Mouse (Mus musculus) embryonic facial prominence, embryonic 14.5 days (tissue): ENCODE measurements at regions not wholly inside any gene's neighbourhood (a gene's known extent, or its start where the extent isn't known, plus 50 kb on each side); places are given as distances from the start of the nearest gene placed in this dataset.

Experiments
- ATAC-seq: fragments of 200-750 bp; cut with Nextera tagmentation; 2 replicates; pipeline ENCODE4 v1.8.0; 2017; ENCODE audit warnings: low read depth, moderate number of reproducible peaks, moderate TSS enrichment
- DNase-seq: peaks from one replicate; pipeline ENCODE4 v3.0.0-alpha.2; 2015; ENCODE audit warnings: low spot score
- H3K27ac ChIP-seq: fragments of 300-500 bp; sonication (generic); replicated peaks from 2 replicates; pipeline ENCODE4 v1.5.1; 2014; ENCODE audit warnings: low read depth, mild to moderate bottlenecking, low read length, moderate library complexity
- H3K27me3 ChIP-seq: fragments of 300-500 bp; sonication (generic); replicated peaks from 2 replicates; pipeline ENCODE4 v1.6.1; 2014; ENCODE audit warnings: low read length; ENCODE audit not compliant: control insufficient read depth, insufficient read depth
- H3K36me3 ChIP-seq: fragments of 300-500 bp; sonication (generic); 2 replicates; pipeline ENCODE4 v1.6.1; 2014; ENCODE audit warnings: low read length, mixed read lengths; ENCODE audit not compliant: control insufficient read depth, insufficient read depth
- H3K4me1 ChIP-seq: fragments of 300-500 bp; sonication (generic); 2 replicates; pipeline ENCODE4 v1.6.1; 2014; ENCODE audit warnings: antibody characterized with exemption, low read length; ENCODE audit not compliant: control insufficient read depth, insufficient read depth
- H3K4me2 ChIP-seq: fragments of 300-500 bp; sonication (generic); 2 replicates; pipeline ENCODE4 v1.6.1; 2014; ENCODE audit warnings: low read depth, mild to moderate bottlenecking, low read length, moderate library complexity, mixed read lengths
- H3K4me3 ChIP-seq: fragments of 300-500 bp; sonication (generic); 2 replicates; pipeline ENCODE4 v1.5.1; 2014; ENCODE audit warnings: low read depth, mild to moderate bottlenecking, low read length
- H3K9ac ChIP-seq: fragments of 300-500 bp; sonication (generic); 2 replicates; pipeline ENCODE4 v1.6.1; 2014; ENCODE audit warnings: low read depth, mild to moderate bottlenecking, low read length, moderate library complexity, mixed read lengths
- H3K9me3 ChIP-seq: fragments of 300-500 bp; sonication (generic); 2 replicates; pipeline ENCODE4 v1.6.1; 2016; ENCODE audit warnings: low read length; ENCODE audit not compliant: control insufficient read depth
- WGBS: fragments of 180-500 bp; shearing (Covaris S2); extraction: QIAGEN DNeasy Blood & Tissue Kit; methylation state at CpG from one replicate; pipeline ENCODE4 v1.1.7; 2014; 5-methylcytosine and 5-hydroxymethylcytosine counted together

DNA sequence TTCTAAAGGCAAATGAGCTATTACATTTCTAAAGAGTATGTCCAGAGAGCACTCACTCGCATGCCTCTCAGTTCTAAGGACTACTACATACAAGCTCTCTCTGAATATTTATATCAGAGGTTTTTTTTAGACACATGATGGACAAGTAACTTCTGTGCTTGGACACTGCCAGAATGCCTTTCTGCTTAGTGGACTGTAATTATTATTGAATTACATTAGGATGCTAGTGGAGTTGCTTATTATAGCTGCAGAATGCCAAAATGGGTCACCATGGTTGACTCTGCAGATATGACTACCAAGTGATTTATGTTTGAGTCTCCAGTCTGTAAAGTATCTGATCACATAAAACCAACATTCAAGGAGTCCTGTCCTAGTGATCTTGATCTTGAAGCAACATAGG, 395.6 kb upstream of the Nr3c2 start:
- no peak for ATAC-seq
- 82% methylated on average over 1 of the region's 1 CpGs for WGBS
- no peaks in the 10 kb centered on the region for H3K4me1 ChIP-seq
- H3K9ac ChIP-seq = no peak overlapping the region
- H3K9me3 ChIP-seq = no peaks in the 10 kb centered on the region
- no peak for DNase-seq
- H3K27me3 ChIP-seq = no peaks in the 10 kb centered on the region
- H3K36me3 ChIP-seq = no peaks in the 10 kb centered on the region
- H3K4me2 ChIP-seq = no peak overlapping the region
- no peak overlapping the region for H3K4me3 ChIP-seq
- no peak overlapping the region for H3K27ac ChIP-seq

- WGBS = 84% methylated on average over 3 of the region's 3 CpGs
- H3K9ac ChIP-seq = no peak overlapping the region
- H3K4me2 ChIP-seq = no peak overlapping the region
- H3K9me3 ChIP-seq = no peaks in the 10 kb centered on the region
- no peaks in the 10 kb centered on the region for H3K4me1 ChIP-seq
- H3K4me3 ChIP-seq = no peak overlapping the region
- ATAC-seq (no peak), DNase-seq (no peak)
- no peaks in the 10 kb centered on the region for H3K27me3 ChIP-seq
- H3K36me3 ChIP-seq = no peaks in the 10 kb centered on the region
- no peak overlapping the region for H3K27ac ChIP-seq
Measured at GRCm38 (mm10) chr8:76507247-76507646, 392.0 kb upstream of the Nr3c2 start.

DNA sequence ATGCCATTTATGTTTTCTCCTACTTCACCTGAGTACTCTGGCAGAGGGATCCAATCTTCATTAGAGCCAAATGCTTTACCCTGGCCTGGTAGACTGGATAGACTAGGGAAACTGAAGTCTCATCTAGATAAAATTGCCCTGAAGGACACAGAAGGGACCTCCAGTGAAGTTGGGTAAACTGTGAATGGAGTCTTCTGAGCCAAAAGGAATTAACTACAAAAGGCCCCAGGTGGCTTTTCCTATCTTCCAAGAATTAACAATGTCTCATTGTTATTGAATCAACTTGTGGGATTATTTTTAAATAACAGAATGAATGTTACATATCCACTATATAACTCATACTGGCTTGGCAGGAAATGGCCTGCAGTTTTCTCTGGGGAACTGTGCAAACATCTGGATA, 390.0 kb upstream of the Nr3c2 start:
- no peaks in the 10 kb centered on the region for H3K9me3 ChIP-seq
- H3K9ac ChIP-seq = no peak overlapping the region
- DNase-seq = peak; percentile 33
- H3K27me3 ChIP-seq = no peaks in the 10 kb centered on the region
- ATAC-seq = no peak
- H3K4me1 ChIP-seq = no peaks in the 10 kb centered on the region
- H3K4me2 ChIP-seq = no peak overlapping the region
- H3K4me3 ChIP-seq = no peak overlapping the region
- no peak overlapping the region for H3K27ac ChIP-seq
- H3K36me3 ChIP-seq = no peaks in the 10 kb centered on the region

- 78% methylated on average over 1 of the region's 1 CpGs for WGBS
- Histone ChIP-seq H3K9ac (no peak overlapping the region), H3K4me1 (no peaks in the 10 kb centered on the region), H3K27me3 (no peaks in the 10 kb centered on the region), H3K4me2 (no peak overlapping the region), H3K9me3 (no peaks in the 10 kb centered on the region), H3K36me3 (no peaks in the 10 kb centered on the region), H3K4me3 (no peak overlapping the region), H3K27ac (no peak overlapping the region)
- ATAC-seq = no peak
- DNase-seq = no peak
Measured at GRCm38 (mm10) chr8:76514132-76514531, 385.1 kb upstream of the Nr3c2 start.

- 79% methylated on average over 3 of the region's 3 CpGs for WGBS
- Histone ChIP-seq H3K36me3 (no peaks in the 10 kb centered on the region), H3K4me2 (no peak overlapping the region), H3K9ac (no peak overlapping the region), H3K27ac (no peak overlapping the region), H3K4me3 (no peak overlapping the region), H3K27me3 (no peaks in the 10 kb centered on the region), H3K4me1 (no peaks in the 10 kb centered on the region), H3K9me3 (no peaks in the 10 kb centered on the region)
- ATAC-seq (no peak), DNase-seq (no peak)
Measured at GRCm38 (mm10) chr8:76538806-76539480, 360.3 kb upstream of the Nr3c2 start.

- WGBS = 79% methylated on average over 4 of the region's 4 CpGs
Measured at GRCm38 (mm10) chr8:76539638-76540037, 359.6 kb upstream of the Nr3c2 start.

DNA sequence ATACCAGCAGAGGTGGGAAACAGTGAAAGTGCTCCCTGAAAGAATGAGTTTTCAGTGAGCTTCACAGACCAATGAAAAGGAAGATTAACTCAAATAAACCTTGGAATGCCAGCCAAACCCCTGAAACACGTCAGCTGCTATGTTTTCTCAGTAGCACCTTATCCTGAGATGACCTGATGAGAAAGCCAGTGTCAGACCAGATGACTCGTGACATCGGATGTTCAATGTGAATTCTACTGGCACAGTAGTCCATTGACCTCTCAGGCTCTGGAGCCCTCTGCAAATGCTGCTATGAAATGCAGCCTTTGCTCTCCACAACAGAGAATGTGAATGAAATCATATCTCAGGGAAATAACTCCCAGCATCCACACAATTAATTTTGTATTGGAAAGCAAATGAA, 358.6 kb upstream of the Nr3c2 start:
- no peaks in the 10 kb centered on the region for H3K36me3 ChIP-seq
- no peak overlapping the region for H3K4me2 ChIP-seq
- H3K27me3 ChIP-seq = no peaks in the 10 kb centered on the region
- DNase-seq (no peak), ATAC-seq (no peak)
- H3K27ac ChIP-seq = no peak overlapping the region
- no peak overlapping the region for H3K4me3 ChIP-seq
- no peaks in the 10 kb centered on the region for H3K4me1 ChIP-seq
- no peaks in the 10 kb centered on the region for H3K9me3 ChIP-seq
- 57% methylated on average over 3 of the region's 3 CpGs for WGBS
- H3K9ac ChIP-seq = no peak overlapping the region

More at GRCm38 (mm10) chr8:76539638-76540037, 359.6 kb upstream of the Nr3c2 start:
- DNase-seq (no peak), ATAC-seq (no peak)
- Histone ChIP-seq H3K4me3 (no peak overlapping the region), H3K27me3 (no peaks in the 10 kb centered on the region), H3K9ac (no peak overlapping the region), H3K4me2 (no peak overlapping the region), H3K9me3 (no peaks in the 10 kb centered on the region), H3K36me3 (no peaks in the 10 kb centered on the region), H3K4me1 (no peaks in the 10 kb centered on the region), H3K27ac (no peak overlapping the region)

DNA sequence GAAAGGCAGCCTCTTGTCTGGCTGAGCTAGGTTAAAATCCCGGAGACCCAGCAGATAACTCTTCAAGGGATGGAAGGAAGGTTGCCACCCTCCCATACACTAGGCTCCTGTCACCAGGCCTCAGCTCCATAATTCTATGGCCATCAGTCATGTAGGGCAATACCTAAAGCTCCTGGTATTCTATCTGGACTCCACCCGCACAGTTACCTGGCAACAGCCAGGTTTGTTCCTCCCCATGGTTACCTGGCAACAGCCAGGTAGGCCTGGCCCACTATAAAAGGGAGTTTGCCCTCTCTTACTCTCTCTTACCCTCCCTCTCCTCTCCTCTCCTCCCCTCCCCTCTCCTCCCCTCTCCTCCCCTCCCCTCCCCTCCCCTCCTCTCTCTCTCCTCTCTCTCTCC, 347.6 kb upstream of the Nr3c2 start:
- H3K9ac ChIP-seq = no peak overlapping the region
- no peaks in the 10 kb centered on the region for H3K4me1 ChIP-seq
- no peaks in the 10 kb centered on the region for H3K27me3 ChIP-seq
- H3K27ac ChIP-seq = no peak overlapping the region
- no peaks in the 10 kb centered on the region for H3K36me3 ChIP-seq
- ATAC-seq (no peak), DNase-seq (no peak)
- H3K4me3 ChIP-seq = no peak overlapping the region
- 81% methylated on average over 2 of the region's 2 CpGs for WGBS
- H3K4me2 ChIP-seq = no peak overlapping the region
- H3K9me3 ChIP-seq = no peaks in the 10 kb centered on the region

GRCm38 (mm10) chr8:76601566-76601965, 297.7 kb upstream of the Nr3c2 start:
- DNase-seq = no peak
- Histone ChIP-seq H3K4me1 (no peaks in the 10 kb centered on the region), H3K4me3 (no peak overlapping the region), H3K36me3 (no peaks in the 10 kb centered on the region), H3K4me2 (no peak overlapping the region), H3K27ac (no peak overlapping the region), H3K9me3 (no peaks in the 10 kb centered on the region), H3K9ac (no peak overlapping the region), H3K27me3 (no peaks in the 10 kb centered on the region)
- ATAC-seq = no peak
- WGBS = 54% methylated on average over 1 of the region's 1 CpGs
